Mouse (Mus musculus): Measurements from ENCODE around the gene Fpr-rs6. TPM values are rescaled to one million over a fixed set of nuclear protein-coding genes. Genes with fewer than 3 reads are reported as not detected.

Gene Fpr-rs6
- polyA plus RNA-seq (2012; rRNA removed; ENCODE audit: low replicate concordance): not detected in 2 replicates

DNA sequence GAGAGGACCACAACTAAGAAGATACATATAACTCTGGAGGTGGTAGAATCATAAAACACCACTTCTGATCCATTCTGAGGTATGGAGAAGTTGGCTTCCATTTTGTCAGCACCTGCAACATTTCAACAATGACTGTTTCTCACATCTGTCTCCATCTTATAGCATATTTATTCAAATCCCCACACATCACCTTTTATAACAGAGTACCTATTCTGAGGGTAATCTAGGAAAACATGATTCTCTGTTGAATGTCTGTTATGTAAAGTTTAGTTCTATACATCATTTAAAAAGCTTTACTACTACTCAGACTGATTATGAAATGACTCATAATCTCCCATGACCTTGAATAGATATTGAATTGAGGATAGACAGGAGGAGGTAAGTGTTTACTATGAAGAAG lies at the start of gene Fpr-rs6:
Gene Fpr-rs6 (minus strand): TSS at position 101 of the 400 bp plus-strand sequence.

Other genes with a start within 250 kb of the Fpr-rs6 start
- not detected in 2 replicates for gene Vmn2r104, start 134.8 kb downstream of the Fpr-rs6 start, polyA plus RNA-seq (2012; rRNA removed; ENCODE audit: low replicate concordance)
- not detected in 2 replicates for gene Fpr-rs7, start 68.9 kb downstream of the Fpr-rs6 start, polyA plus RNA-seq (2012; rRNA removed; ENCODE audit: low replicate concordance)
- not detected in 2 replicates for gene Vmn2r105, start 52.0 kb upstream of the Fpr-rs6 start, polyA plus RNA-seq (2012; rRNA removed; ENCODE audit: low replicate concordance)
- gene Vmn2r106, start 102.5 kb upstream of the Fpr-rs6 start, polyA plus RNA-seq (2012; rRNA removed; ENCODE audit: low replicate concordance): not detected in 2 replicates
- gene Vmn2r107, start 162.1 kb upstream of the Fpr-rs6 start, polyA plus RNA-seq (2012; rRNA removed; ENCODE audit: low replicate concordance): not detected in 2 replicates
- gene Vmn1r224, start 231.0 kb upstream of the Fpr-rs6 start, polyA plus RNA-seq (2012; rRNA removed; ENCODE audit: low replicate concordance): not detected in 2 replicates